Mouse (Mus musculus): ENCODE results near the gene Atxn2. TPM values are rescaled to one million over a fixed set of nuclear protein-coding genes. Genes with fewer than 3 reads are reported as not detected.

Atxn2 gene
- total and polyA plus RNA-seq, 3 experiments = 7.7 to 58.4 (median 8.3) TPM

GRCm38 (mm10) chr5:121834241-121834606 lies 123.1 kb downstream of the Atxn2 start:
- H3K27ac ChIP-seq (ENCODE audit: insufficient read depth, low read depth) = peak overlapping the region; percentile 97
- H3K4me2 ChIP-seq (ENCODE audit: insufficient read depth, low read depth, poor library complexity, severe bottlenecking) = peak overlapping the region; percentile 74
- H3K9me3 ChIP-seq (replicated peaks; ENCODE audit: low read length) = no peaks in the 10 kb centered on the region
- H3K79me2 ChIP-seq (replicated peaks; ENCODE audit: control insufficient read depth, extremely low read depth, insufficient read depth, poor library complexity, severe bottlenecking) = peaks cover 64% of the 10 kb centered on the region
- DNase-seq (ENCODE audit: extremely low read depth) = no peak
- H3K4me3 ChIP-seq (replicated peaks in 1 of 3; ENCODE audit: low read depth in 2 of 3, low read length in 2 of 3, poor library complexity in 1 of 3) = peak overlapping the region; percentile 71 to 87 (median 86)
- dilution Hi-C loops (cut with MboI; ENCODE audit: extremely low pct_ligation_motif_present, extremely low pct_unique_long_range_greater_than_20kb, low sequenced_read_pairs) = no loop called here
- in situ Hi-C loops (cut with MboI; ENCODE audit: low pct_ligation_motif_present, low pct_unique_long_range_greater_than_20kb, low sequenced_read_pairs) = no loop called here
- peaks cover 28 to 43% of the 10 kb centered on the region in 2 experiments for H3K4me1 ChIP-seq (ENCODE audit: control insufficient read depth in 1 of 2, insufficient read depth in 2 of 2)
- H3K27me3 ChIP-seq (replicated peaks) = no peaks in the 10 kb centered on the region
- H3K36me3 ChIP-seq (replicated peaks in 1 of 2; ENCODE audit: control insufficient read depth in 1 of 2, insufficient read depth in 1 of 2, low read length in 1 of 2) = peaks cover 30 to 34% of the 10 kb centered on the region in 2 experiments
- H3K9ac ChIP-seq (ENCODE audit: insufficient read depth, low read depth) = peak overlapping the region; percentile 79
- no peak for TF ChIP-seq PAX5 (IDR thresholded peaks at IDR 0.05; ENCODE audit: low read length)
- no peak for TF ChIP-seq BHLHE40 (IDR thresholded peaks at IDR 0.05; ENCODE audit: low read depth, low read length)
- no peak for TF ChIP-seq CHD1 (IDR thresholded peaks at IDR 0.05; ENCODE audit: low read depth, low read length)
- TF ChIP-seq TCF12 (IDR thresholded peaks at IDR 0.05; ENCODE audit: low read depth, low read length) = no peak
- TF ChIP-seq CTCF (conservative IDR thresholded peaks at IDR 0.05 in 1 of 2, IDR thresholded peaks at IDR 0.05 in 1 of 2; ENCODE audit: low read depth in 2 of 2, low read length in 2 of 2) = no peak
- TF ChIP-seq SMC3 (IDR thresholded peaks at IDR 0.05; ENCODE audit: low read depth, low read length) = no peak
- TF ChIP-seq RAD21 (IDR thresholded peaks at IDR 0.05; ENCODE audit: low read depth, low read length) = no peak
- peak; percentile 52; the same call in 1 of the 2 replicates for TF ChIP-seq POLR2A (IDR thresholded peaks at IDR 0.05; ENCODE audit: low read depth, low read length)
- TF ChIP-seq ZNF384 (IDR thresholded peaks at IDR 0.05; ENCODE audit: low read depth, low read length) = no peak

GRCm38 (mm10) chr5:121834991-121835747 lies 124.0 kb downstream of the Atxn2 start:
- H3K36me3 ChIP-seq (replicated peaks in 1 of 2; ENCODE audit: control insufficient read depth in 1 of 2, insufficient read depth in 1 of 2, low read length in 1 of 2) = peaks cover 23 to 26% of the 10 kb centered on the region in 2 experiments
- in situ Hi-C loops (cut with MboI; ENCODE audit: low pct_ligation_motif_present, low pct_unique_long_range_greater_than_20kb, low sequenced_read_pairs) = no loop called here
- dilution Hi-C loops (cut with MboI; ENCODE audit: extremely low pct_ligation_motif_present, extremely low pct_unique_long_range_greater_than_20kb, low sequenced_read_pairs) = no loop called here
- H3K4me2 ChIP-seq (ENCODE audit: insufficient read depth, low read depth, poor library complexity, severe bottlenecking) = peak overlapping the region; percentile 74
- TF ChIP-seq SIN3A (IDR thresholded peaks at IDR 0.05; ENCODE audit: low read length) (peak; percentile 5; the same call in 1 of the 2 replicates), USF2 (conservative IDR thresholded peaks at IDR 0.05; ENCODE audit: low read depth, low read length) (no peak), NELFE (IDR thresholded peaks at IDR 0.05; ENCODE audit: low read depth, low read length) (no peak), ZKSCAN1 (IDR thresholded peaks at IDR 0.05; ENCODE audit: borderline replicate concordance, low read depth, low read length) (no peak), USF1 (IDR thresholded peaks at IDR 0.05; ENCODE audit: low read depth, low read length) (no peak), UBTF (IDR thresholded peaks at IDR 0.05; ENCODE audit: low read depth, low read length) (peak; percentile 42; the same call in 1 of the 2 replicates), POLR2A (IDR thresholded peaks at IDR 0.05; ENCODE audit: low read depth, low read length) (peak; percentile 13; the same call in 1 of the 2 replicates), HCFC1 (IDR thresholded peaks at IDR 0.05; ENCODE audit: low read depth, low read length) (no peak)
- H3K27me3 ChIP-seq (replicated peaks) = no peaks in the 10 kb centered on the region
- H3K79me2 ChIP-seq (replicated peaks; ENCODE audit: control insufficient read depth, extremely low read depth, insufficient read depth, poor library complexity, severe bottlenecking) = peaks cover 54% of the 10 kb centered on the region
- peak overlapping the region; percentile 97 for H3K27ac ChIP-seq (ENCODE audit: insufficient read depth, low read depth)
- H3K9me3 ChIP-seq (replicated peaks; ENCODE audit: low read length) = no peaks in the 10 kb centered on the region
- H3K4me3 ChIP-seq (replicated peaks in 1 of 3; ENCODE audit: low read depth in 2 of 3, low read length in 2 of 3, poor library complexity in 1 of 3) = peak overlapping the region; percentile 71 to 87 (median 86)
- DNase-seq (ENCODE audit: extremely low read depth) = no peak
- peaks cover 31 to 46% of the 10 kb centered on the region in 2 experiments for H3K4me1 ChIP-seq (ENCODE audit: control insufficient read depth in 1 of 2, insufficient read depth in 2 of 2)
- H3K9ac ChIP-seq (ENCODE audit: insufficient read depth, low read depth) = peak overlapping the region; percentile 79

All from CH12.LX (cell line).